Mouse (Mus musculus): ENCODE measurements around the gene Crhr2. TPM values are rescaled to one million over a fixed set of nuclear protein-coding genes. Genes with fewer than 3 reads are reported as not detected.

Gene Crhr2
- polyA plus RNA-seq, 1 experiment = not detected

DNA sequence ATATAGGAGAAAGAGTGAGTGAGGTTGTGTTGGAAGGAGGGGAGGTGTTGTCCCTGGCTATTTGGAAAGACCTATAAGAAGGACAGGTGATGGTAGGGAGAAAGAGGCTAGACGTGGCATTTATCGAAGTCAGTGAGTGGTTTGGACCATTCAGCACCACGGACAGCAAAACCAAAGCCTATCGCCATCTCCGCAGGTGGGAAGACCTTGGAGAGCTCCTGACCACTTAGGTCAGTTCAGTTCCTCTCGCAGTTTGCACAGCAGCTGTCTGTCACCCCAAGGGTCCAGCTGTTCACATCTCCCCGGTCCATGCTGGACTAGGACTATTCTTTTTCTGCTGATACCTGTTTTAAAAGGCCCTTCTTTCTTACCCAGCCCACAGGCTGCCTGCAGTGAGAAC, 24.5 kb downstream of the Crhr2 start:
- Histone ChIP-seq H3K27ac (ENCODE audit: control insufficient read depth, insufficient read depth, low read depth, low read length, poor library complexity) (no peak overlapping the region), H3K4me1 (ENCODE audit: control insufficient read depth, insufficient read depth, low read length) (no peaks in the 10 kb centered on the region), H3K4me3 (replicated peaks; ENCODE audit: control insufficient read depth, low read depth, low read length) (no peak overlapping the region)
- TF ChIP-seq CTCF (IDR thresholded peaks at IDR 0.05; ENCODE audit: control insufficient read depth, insufficient read depth, low read length) = no peak
- TF ChIP-seq POLR2A (IDR thresholded peaks at IDR 0.05; ENCODE audit: borderline replicate concordance, control insufficient read depth, low read depth, low read length) = no peak
- 17% methylated on average over 7 of the region's 7 CpGs for WGBS

DNA sequence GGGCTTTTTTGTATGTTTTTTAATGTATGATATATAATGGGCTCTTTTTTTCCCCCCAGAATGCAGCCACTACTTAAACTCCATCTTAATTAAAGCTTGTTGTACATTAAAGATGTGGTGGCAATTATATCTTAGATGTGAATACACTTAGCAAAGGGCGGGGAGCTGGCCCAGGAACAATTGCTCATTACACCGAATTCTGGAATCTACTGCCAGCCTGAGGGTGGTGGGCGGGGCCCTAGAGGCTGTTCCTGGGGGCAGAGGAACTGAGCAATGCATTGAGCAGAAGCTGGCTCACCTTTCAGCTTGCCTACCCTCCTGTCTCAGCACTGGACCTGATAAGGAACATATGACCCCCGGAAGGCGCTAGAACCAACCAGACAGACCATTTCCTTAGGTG, 34.2 kb downstream of the Crhr2 start:
- H3K4me3 ChIP-seq (replicated peaks; ENCODE audit: control insufficient read depth, low read depth, low read length) = no peak overlapping the region
- TF ChIP-seq CTCF (IDR thresholded peaks at IDR 0.05; ENCODE audit: control insufficient read depth, insufficient read depth, low read length) (no peak), POLR2A (IDR thresholded peaks at IDR 0.05; ENCODE audit: borderline replicate concordance, control insufficient read depth, low read depth, low read length) (no peak)
- 64% methylated on average over 5 of the region's 5 CpGs for whole genome bisulfite sequencing
- H3K4me1 ChIP-seq (ENCODE audit: control insufficient read depth, insufficient read depth, low read length) = no peaks in the 10 kb centered on the region
- H3K27ac ChIP-seq (ENCODE audit: control insufficient read depth, insufficient read depth, low read depth, low read length, poor library complexity) = no peak overlapping the region

- Histone ChIP-seq H3K27ac (ENCODE audit: control insufficient read depth, insufficient read depth, low read depth, low read length, poor library complexity) (no peak overlapping the region), H3K4me1 (ENCODE audit: control insufficient read depth, insufficient read depth, low read length) (no peaks in the 10 kb centered on the region), H3K4me3 (replicated peaks; ENCODE audit: control insufficient read depth, low read depth, low read length) (no peak overlapping the region)
- TF ChIP-seq POLR2A (IDR thresholded peaks at IDR 0.05; ENCODE audit: borderline replicate concordance, control insufficient read depth, low read depth, low read length) = no peak
- TF ChIP-seq CTCF (IDR thresholded peaks at IDR 0.05; ENCODE audit: control insufficient read depth, insufficient read depth, low read length) = no peak
- 75% methylated on average over 5 of the region's 5 CpGs for WGBS
These were observed 34.8 kb downstream of the Crhr2 start for GRCm38 (mm10) chr6:55098030-55098429.

GRCm38 (mm10) chr6:55093431-55094146, 39.2 kb downstream of the Crhr2 start:
- Histone ChIP-seq H3K4me3 (replicated peaks; ENCODE audit: control insufficient read depth, low read depth, low read length) (no peak overlapping the region), H3K4me1 (ENCODE audit: control insufficient read depth, insufficient read depth, low read length) (no peaks in the 10 kb centered on the region), H3K27ac (ENCODE audit: control insufficient read depth, insufficient read depth, low read depth, low read length, poor library complexity) (no peak overlapping the region)
- no peak for TF ChIP-seq POLR2A (IDR thresholded peaks at IDR 0.05; ENCODE audit: borderline replicate concordance, control insufficient read depth, low read depth, low read length)
- TF ChIP-seq CTCF (IDR thresholded peaks at IDR 0.05; ENCODE audit: control insufficient read depth, insufficient read depth, low read length) = no peak
- WGBS = 54% methylated on average over 6 of the region's 6 CpGs

- WGBS = 84% methylated on average over 9 of the region's 9 CpGs
- no peak overlapping the region for H3K27ac ChIP-seq (ENCODE audit: control insufficient read depth, insufficient read depth, low read depth, low read length, poor library complexity)
- TF ChIP-seq POLR2A (IDR thresholded peaks at IDR 0.05; ENCODE audit: borderline replicate concordance, control insufficient read depth, low read depth, low read length) = no peak
- no peak for TF ChIP-seq CTCF (IDR thresholded peaks at IDR 0.05; ENCODE audit: control insufficient read depth, insufficient read depth, low read length)
These were observed 41.4 kb downstream of the Crhr2 start for GRCm38 (mm10) chr6:55091396-55091795.

DNA sequence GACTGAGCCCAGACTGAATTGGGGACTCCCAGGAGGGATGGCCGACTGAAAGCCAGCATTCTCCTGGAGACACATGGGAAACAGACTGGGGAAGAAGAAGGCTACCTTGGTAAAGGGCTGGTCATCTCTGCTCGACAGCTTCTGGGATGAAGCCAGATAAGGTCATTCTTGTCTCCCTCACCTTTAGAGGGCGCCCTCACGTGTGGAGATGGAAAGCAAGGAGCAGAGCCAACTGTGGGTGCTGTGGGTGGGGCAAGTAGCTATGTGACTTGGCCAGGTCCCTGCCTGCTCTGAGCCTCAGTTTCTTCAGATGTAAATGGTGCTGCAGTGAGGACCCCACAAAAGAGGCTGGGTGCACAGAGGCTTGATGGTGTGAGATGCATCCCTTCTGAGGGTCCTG, 42.2 kb downstream of the Crhr2 start:
- H3K4me3 ChIP-seq (replicated peaks; ENCODE audit: control insufficient read depth, low read depth, low read length) = no peak overlapping the region
- H3K27ac ChIP-seq (ENCODE audit: control insufficient read depth, insufficient read depth, low read depth, low read length, poor library complexity) = no peak overlapping the region
- H3K4me1 ChIP-seq (ENCODE audit: control insufficient read depth, insufficient read depth, low read length) = no peaks in the 10 kb centered on the region
- no peak for TF ChIP-seq CTCF (IDR thresholded peaks at IDR 0.05; ENCODE audit: control insufficient read depth, insufficient read depth, low read length)
- TF ChIP-seq POLR2A (IDR thresholded peaks at IDR 0.05; ENCODE audit: borderline replicate concordance, control insufficient read depth, low read depth, low read length) = no peak
- WGBS = 21% methylated on average over 4 of the region's 4 CpGs

More at GRCm38 (mm10) chr6:55091396-55091795, 41.4 kb downstream of the Crhr2 start:
- Histone ChIP-seq H3K4me1 (ENCODE audit: control insufficient read depth, insufficient read depth, low read length) (no peaks in the 10 kb centered on the region), H3K4me3 (replicated peaks; ENCODE audit: control insufficient read depth, low read depth, low read length) (no peak overlapping the region)

- 69% methylated on average over 4 of the region's 4 CpGs for WGBS
These were observed 45.5 kb downstream of the Crhr2 start for GRCm38 (mm10) chr6:55087355-55087754.

DNA sequence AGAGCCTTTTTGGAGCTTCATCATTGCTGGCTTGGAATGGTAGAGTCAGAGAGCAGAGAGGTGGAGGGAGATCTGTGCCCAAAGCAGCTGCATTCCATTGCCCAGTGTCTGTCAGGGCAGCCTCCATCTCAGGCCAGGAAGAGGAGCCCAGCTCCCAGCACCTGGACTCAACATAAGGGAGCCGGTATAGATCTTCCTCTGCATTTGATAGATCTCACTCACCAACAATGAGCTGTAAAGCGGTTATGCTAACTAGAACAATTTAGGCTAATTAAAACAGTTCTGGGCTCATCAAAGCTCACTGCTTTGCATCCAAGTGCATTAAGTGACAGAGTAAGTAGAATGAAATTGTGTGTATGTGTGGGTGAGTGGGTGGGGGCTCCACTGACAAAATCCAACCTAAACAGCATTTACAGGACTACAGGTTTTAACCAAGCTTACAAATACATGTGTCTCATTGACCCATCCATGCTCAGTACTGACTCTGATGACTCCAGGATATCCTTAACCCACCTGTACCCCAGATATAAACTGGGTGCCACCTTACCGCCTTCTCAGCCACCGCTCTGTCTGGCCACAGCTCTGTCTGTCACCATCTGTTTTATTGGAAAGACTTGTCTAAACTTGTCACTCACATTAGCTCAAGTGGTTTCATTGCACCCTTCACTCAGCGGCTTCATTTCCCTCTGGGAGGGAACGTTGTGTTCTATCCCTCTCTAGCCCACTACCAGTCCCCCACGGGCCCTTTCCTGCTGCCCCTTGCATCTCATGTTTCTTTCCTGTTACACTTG, 50.4 kb downstream of the Crhr2 start:
- Histone ChIP-seq H3K4me1 (ENCODE audit: control insufficient read depth, insufficient read depth, low read length) (no peaks in the 10 kb centered on the region), H3K27ac (ENCODE audit: control insufficient read depth, insufficient read depth, low read depth, low read length, poor library complexity) (no peak overlapping the region), H3K4me3 (replicated peaks; ENCODE audit: control insufficient read depth, low read depth, low read length) (no peak overlapping the region)
- TF ChIP-seq POLR2A (IDR thresholded peaks at IDR 0.05; ENCODE audit: borderline replicate concordance, control insufficient read depth, low read depth, low read length) (no peak), CTCF (IDR thresholded peaks at IDR 0.05; ENCODE audit: control insufficient read depth, insufficient read depth, low read length) (no peak)
- 44% methylated on average over 7 of the region's 7 CpGs for WGBS

More at GRCm38 (mm10) chr6:55087355-55087754, 45.5 kb downstream of the Crhr2 start:
- Histone ChIP-seq H3K4me1 (ENCODE audit: control insufficient read depth, insufficient read depth, low read length) (no peaks in the 10 kb centered on the region), H3K4me3 (replicated peaks; ENCODE audit: control insufficient read depth, low read depth, low read length) (no peak overlapping the region), H3K27ac (ENCODE audit: control insufficient read depth, insufficient read depth, low read depth, low read length, poor library complexity) (no peak overlapping the region)
- TF ChIP-seq POLR2A (IDR thresholded peaks at IDR 0.05; ENCODE audit: borderline replicate concordance, control insufficient read depth, low read depth, low read length) (no peak), CTCF (IDR thresholded peaks at IDR 0.05; ENCODE audit: control insufficient read depth, insufficient read depth, low read length) (no peak)
